Mouse (Mus musculus) midbrain, embryonic 16.5 days (tissue): ENCODE data around the gene Tmem140. TPM values are rescaled to one million over a fixed set of nuclear protein-coding genes. Genes with fewer than 3 reads are reported as not detected.

Source experiments
- ATAC-seq: fragments of 200-750 bp; cut with Nextera tagmentation; 2 replicates; pipeline ENCODE4 v1.8.0; 2017; ENCODE audit warnings: moderate TSS enrichment
- H3K27ac ChIP-seq: fragments of 300-500 bp; sonication (generic); 2 replicates; pipeline ENCODE4 v1.5.1; 2014; ENCODE audit warnings: mild to moderate bottlenecking, low read length, mixed read lengths
- H3K27me3 ChIP-seq: fragments of 300-500 bp; sonication (generic); 2 replicates; pipeline ENCODE4 v1.6.1; 2014; ENCODE audit warnings: low read depth, low read length, mixed read lengths; ENCODE audit not compliant: control insufficient read depth, insufficient read depth
- H3K36me3 ChIP-seq: fragments of 300-500 bp; sonication (generic); 2 replicates; pipeline ENCODE4 v1.6.1; 2014; ENCODE audit warnings: mild to moderate bottlenecking, low read length, moderate library complexity, mixed read lengths; ENCODE audit not compliant: control insufficient read depth, insufficient read depth
- H3K4me1 ChIP-seq: fragments of 300-500 bp; sonication (generic); 2 replicates; pipeline ENCODE4 v1.6.1; 2014; ENCODE audit warnings: mild to moderate bottlenecking, low read length, mixed read lengths; ENCODE audit not compliant: control insufficient read depth, insufficient read depth
- H3K4me2 ChIP-seq: fragments of 300-500 bp; sonication (generic); 2 replicates; pipeline ENCODE4 v1.6.1; 2014; ENCODE audit warnings: mild to moderate bottlenecking, low read length, mixed read lengths
- H3K4me3 ChIP-seq: fragments of 300-500 bp; sonication (generic); 2 replicates; pipeline ENCODE4 v1.5.1; 2014; ENCODE audit warnings: low read depth, mild to moderate bottlenecking, low read length, moderate library complexity, mixed read lengths
- H3K9ac ChIP-seq: fragments of 300-500 bp; sonication (generic); 2 replicates; pipeline ENCODE4 v1.6.1; 2014; ENCODE audit warnings: low read depth, low read length, mixed read lengths
- H3K9me3 ChIP-seq: fragments of 300-500 bp; sonication (generic); replicated peaks from 2 replicates; pipeline ENCODE4 v1.6.1; 2014; ENCODE audit warnings: mild to moderate bottlenecking, low read length, mixed read lengths; ENCODE audit not compliant: control insufficient read depth, poor library complexity, severe bottlenecking
- WGBS: fragments of 180-500 bp; shearing (Covaris S2); extraction: QIAGEN DNeasy Blood & Tissue Kit; methylation state at CpG from one replicate; pipeline ENCODE4 v1.1.7; 2014; 5-methylcytosine and 5-hydroxymethylcytosine counted together
- polyA plus RNA-seq: library from polyadenylated mRNA; unstranded; fragments of >200 nt; fragmentation: Nextera tagmentation; extraction: Ambion mirVana; gene quantifications from 2 replicates; pipeline ENCODE4 v1.2.1, GENCODE M21; 2015

The Tmem140 gene
- polyA plus RNA-seq, 1 experiment from 2014 or later, result 1.1 TPM

- Histone ChIP-seq H3K4me1 (peaks cover 14% of the 10 kb centered on the region; the same call in 1 of the 2 replicates), H3K27me3 (no peaks in the 10 kb centered on the region), H3K36me3 (peaks cover 11% of the 10 kb centered on the region), H3K9me3 (no peaks in the 10 kb centered on the region), H3K9ac (no peak overlapping the region), H3K4me3 (no peak overlapping the region), H3K4me2 (no peak overlapping the region), H3K27ac (no peak overlapping the region)
- ATAC-seq, result no peak
- 95% methylated on average over 7 of the region's 7 CpGs for WGBS
These were observed 21.8 kb downstream of the Tmem140 start for GRCm38 (mm10) chr6:34884724-34885123.

- Histone ChIP-seq H3K9ac (0 out of 2 replicates have a peak overlapping the region, but pooled peaks have one; percentile 2), H3K36me3 (peaks cover 27% of the 10 kb centered on the region), H3K4me1 (peaks cover 14% of the 10 kb centered on the region; the same call in 1 of the 2 replicates), H3K4me2 (no peak overlapping the region), H3K27me3 (no peaks in the 10 kb centered on the region), H3K4me3 (no peak overlapping the region), H3K9me3 (no peaks in the 10 kb centered on the region), H3K27ac (no peak overlapping the region)
- peak; percentile 67 for ATAC-seq
- WGBS, result 26% methylated on average over 6 of the region's 6 CpGs
These were observed 24.3 kb downstream of the Tmem140 start for GRCm38 (mm10) chr6:34887131-34887850.

DNA sequence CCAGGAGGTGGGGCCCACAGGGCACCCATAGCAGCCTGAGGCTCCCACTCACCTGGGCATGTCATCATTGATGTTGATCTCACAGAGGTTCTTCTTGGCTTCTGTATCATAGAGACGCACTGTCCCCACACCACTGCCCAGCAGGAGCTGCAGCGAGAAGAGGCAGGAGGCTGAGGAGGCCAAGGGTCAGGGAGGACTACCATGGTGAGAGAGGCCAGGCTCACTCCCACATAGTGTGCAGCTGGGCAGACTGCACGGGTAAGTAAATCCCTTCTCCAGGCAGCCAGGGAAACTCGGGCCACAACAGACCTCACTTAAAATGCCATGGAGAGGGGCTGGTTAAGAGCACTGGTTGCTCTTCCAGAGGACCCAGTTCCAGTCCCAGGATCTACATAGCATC is 26.2 kb downstream of the Tmem140 start:
- no peaks in the 10 kb centered on the region for H3K27me3 ChIP-seq
- H3K36me3 ChIP-seq, result peaks cover 35% of the 10 kb centered on the region
- no peak overlapping the region for H3K9ac ChIP-seq
- ATAC-seq, result no peak
- WGBS, result 42% methylated on average over 4 of the region's 4 CpGs
- H3K27ac ChIP-seq, result no peak overlapping the region
- H3K9me3 ChIP-seq, result no peaks in the 10 kb centered on the region
- no peak overlapping the region for H3K4me2 ChIP-seq
- peaks cover 14% of the 10 kb centered on the region; the same call in 1 of the 2 replicates for H3K4me1 ChIP-seq
- no peak overlapping the region for H3K4me3 ChIP-seq

DNA sequence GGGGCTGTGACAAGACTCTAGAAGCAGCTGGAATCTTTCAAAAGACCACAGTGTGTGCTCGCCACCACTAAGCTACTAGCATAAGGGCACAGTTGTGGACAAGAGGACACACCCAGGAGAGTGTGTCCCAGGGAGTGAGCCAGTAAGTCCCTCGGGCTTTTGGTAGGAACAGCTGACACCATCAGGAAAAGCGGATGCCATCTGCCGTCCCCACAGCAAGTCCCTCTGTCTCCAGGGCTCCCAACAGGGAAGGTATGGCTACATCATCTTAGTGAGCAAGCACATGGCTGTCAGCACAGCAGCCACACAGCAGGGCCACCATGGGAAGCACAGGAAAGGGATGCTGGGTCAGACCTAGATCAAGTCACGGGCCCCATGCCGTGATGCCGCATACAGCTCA is 32.6 kb downstream of the Tmem140 start:
- H3K4me1 ChIP-seq, result no peaks in the 10 kb centered on the region
- no peak overlapping the region for H3K4me3 ChIP-seq
- no peaks in the 10 kb centered on the region for H3K27me3 ChIP-seq
- peaks cover 36% of the 10 kb centered on the region for H3K36me3 ChIP-seq
- H3K9me3 ChIP-seq, result no peaks in the 10 kb centered on the region
- H3K27ac ChIP-seq, result no peak overlapping the region
- no peak for ATAC-seq
- H3K9ac ChIP-seq, result no peak overlapping the region
- H3K4me2 ChIP-seq, result no peak overlapping the region
- WGBS, result 88% methylated on average over 7 of the region's 7 CpGs

- 51% methylated on average over 16 of the region's 16 CpGs for WGBS
- Histone ChIP-seq H3K9ac (no peak overlapping the region), H3K4me3 (no peak overlapping the region), H3K27me3 (no peaks in the 10 kb centered on the region), H3K36me3 (peaks cover 31% of the 10 kb centered on the region), H3K9me3 (no peaks in the 10 kb centered on the region), H3K4me1 (no peaks in the 10 kb centered on the region), H3K27ac (no peak overlapping the region), H3K4me2 (no peak overlapping the region)
- no peak for ATAC-seq
These were observed 33.3 kb downstream of the Tmem140 start for GRCm38 (mm10) chr6:34896168-34896780.

- Histone ChIP-seq H3K4me2 (no peak overlapping the region), H3K9ac (no peak overlapping the region), H3K27ac (no peak overlapping the region), H3K9me3 (no peaks in the 10 kb centered on the region), H3K4me3 (no peak overlapping the region), H3K36me3 (peaks cover 21% of the 10 kb centered on the region), H3K27me3 (no peaks in the 10 kb centered on the region), H3K4me1 (no peaks in the 10 kb centered on the region)
- WGBS, result 100% methylated on average over 2 of the region's 2 CpGs
- 0 out of 2 replicates have a peak, but pooled peaks have one; percentile 36 for ATAC-seq
These were observed 36.2 kb downstream of the Tmem140 start for GRCm38 (mm10) chr6:34899127-34899526.

DNA sequence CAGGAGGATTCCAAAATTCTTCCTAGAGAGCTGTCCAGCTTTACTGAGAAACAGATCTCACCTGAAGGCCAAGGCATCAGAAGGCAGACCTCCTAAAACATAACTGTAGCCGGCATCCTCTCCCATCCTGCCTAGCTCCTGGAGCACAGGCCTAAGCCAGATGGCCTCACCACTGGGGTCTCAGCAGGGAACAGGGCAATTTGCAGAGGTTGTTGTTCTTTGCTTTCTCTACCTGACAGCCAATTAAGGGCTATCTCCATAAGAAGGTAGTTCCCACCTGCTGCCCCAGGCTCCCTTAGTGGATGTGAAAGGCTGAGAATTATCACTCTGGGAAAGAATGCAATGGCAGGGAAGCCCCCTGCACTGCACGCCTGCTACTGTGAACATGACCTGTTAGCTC is 38.0 kb downstream of the Tmem140 start:
- Histone ChIP-seq H3K4me3 (no peak overlapping the region), H3K9ac (no peak overlapping the region), H3K36me3 (peaks cover 20% of the 10 kb centered on the region), H3K9me3 (no peaks in the 10 kb centered on the region), H3K4me2 (no peak overlapping the region), H3K27ac (no peak overlapping the region), H3K27me3 (no peaks in the 10 kb centered on the region), H3K4me1 (no peaks in the 10 kb centered on the region)
- 72% methylated on average over 2 of the region's 2 CpGs for WGBS
- ATAC-seq, result no peak

- Histone ChIP-seq H3K36me3 (peaks cover 20% of the 10 kb centered on the region), H3K27ac (no peak overlapping the region), H3K4me2 (no peak overlapping the region), H3K9me3 (no peaks in the 10 kb centered on the region), H3K27me3 (no peaks in the 10 kb centered on the region), H3K4me1 (no peaks in the 10 kb centered on the region), H3K4me3 (no peak overlapping the region), H3K9ac (no peak overlapping the region)
- 67% methylated on average over 9 of the region's 9 CpGs for WGBS
- ATAC-seq, result no peak
These were observed 39.0 kb downstream of the Tmem140 start for GRCm38 (mm10) chr6:34901911-34902444.

- H3K4me3 ChIP-seq, result no peak overlapping the region
- no peaks in the 10 kb centered on the region for H3K9me3 ChIP-seq
- H3K27ac ChIP-seq, result no peak overlapping the region
- no peaks in the 10 kb centered on the region for H3K4me1 ChIP-seq
- H3K4me2 ChIP-seq, result no peak overlapping the region
- no peak overlapping the region for H3K9ac ChIP-seq
- H3K27me3 ChIP-seq, result no peaks in the 10 kb centered on the region
- H3K36me3 ChIP-seq, result peaks cover 20% of the 10 kb centered on the region
- ATAC-seq, result no peak
- 92% methylated on average over 7 of the region's 7 CpGs for WGBS
These were observed 39.6 kb downstream of the Tmem140 start for GRCm38 (mm10) chr6:34902578-34902977.
